Mouse (Mus musculus) brain, embryonic 18.5 days (tissue): Measurements from ENCODE around the gene Gm815.

Source experiments
- DNase-seq: peaks from one replicate; pipeline ENCODE4 v3.0.0-alpha.2; 2012; ENCODE audit warnings: low read depth, low spot score

Gm815 gene

DNA sequence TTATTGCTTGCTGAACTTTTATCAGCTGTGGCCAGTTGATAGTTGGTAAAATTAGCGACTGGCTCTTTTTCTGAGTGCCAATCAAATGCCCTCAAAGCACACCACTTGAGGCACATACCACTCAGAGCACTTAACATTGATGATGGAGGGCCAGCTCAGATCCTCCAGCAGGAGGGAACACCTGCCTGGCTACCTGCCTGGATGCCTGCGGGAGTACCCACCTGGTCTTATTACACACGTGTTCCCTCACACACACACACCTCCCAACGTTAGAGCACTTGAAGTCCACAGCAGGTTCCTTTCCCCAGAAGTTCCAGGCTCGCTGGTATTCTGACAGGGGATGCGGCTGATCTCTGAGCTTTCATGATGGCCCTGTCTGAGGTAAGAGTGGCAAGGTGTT lies at the start of gene Gm815:
Gene Gm815, plus strand, starts transcription at position 266 of the 400 bp plus-strand sequence.
- no peak for DNase-seq

GRCm38 (mm10) chr19:26837626-26838025 lies 48.1 kb upstream of the Gm815 start:
- no peak for DNase-seq

DNA sequence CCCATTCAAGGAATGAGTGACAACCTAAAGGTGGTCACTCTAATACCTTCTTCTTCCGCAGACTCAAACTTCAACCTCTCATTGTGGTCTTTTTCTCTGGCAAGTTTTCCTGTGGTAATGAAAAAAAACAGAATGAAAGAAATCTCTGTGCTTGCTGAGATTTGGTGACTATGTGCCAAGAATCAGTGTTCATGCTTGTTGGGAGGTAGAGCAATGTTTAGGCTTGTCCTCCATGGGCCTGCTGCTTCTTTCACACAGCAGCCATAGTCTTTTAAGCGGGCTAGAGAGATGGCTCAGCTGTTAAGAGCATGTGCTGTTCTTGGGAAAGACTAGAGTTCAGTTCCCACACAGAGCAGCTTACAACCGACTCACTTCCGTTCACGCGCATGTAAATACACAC lies 41.8 kb upstream of the Gm815 start:
- DNase-seq = no peak

- peak; percentile 39 for DNase-seq
Measured at GRCm38 (mm10) chr19:26844813-26845212, 40.9 kb upstream of the Gm815 start.

- DNase-seq = peak; percentile 96
Measured at GRCm38 (mm10) chr19:26845276-26846016, 40.2 kb upstream of the Gm815 start.

DNA sequence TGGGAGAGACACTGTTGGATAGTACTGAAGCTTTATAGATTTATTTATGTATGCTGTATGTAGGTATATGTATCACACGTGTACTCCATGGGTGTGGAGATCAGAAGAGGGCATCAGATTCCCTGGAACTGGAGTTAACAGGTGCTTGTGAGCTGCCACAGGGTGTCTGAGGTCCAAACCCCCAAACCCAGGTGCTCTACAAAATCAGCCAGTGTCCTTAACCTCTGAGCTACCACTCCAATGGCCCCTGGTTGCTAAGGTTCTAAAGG lies 39.7 kb upstream of the Gm815 start:
- DNase-seq = no peak

DNA sequence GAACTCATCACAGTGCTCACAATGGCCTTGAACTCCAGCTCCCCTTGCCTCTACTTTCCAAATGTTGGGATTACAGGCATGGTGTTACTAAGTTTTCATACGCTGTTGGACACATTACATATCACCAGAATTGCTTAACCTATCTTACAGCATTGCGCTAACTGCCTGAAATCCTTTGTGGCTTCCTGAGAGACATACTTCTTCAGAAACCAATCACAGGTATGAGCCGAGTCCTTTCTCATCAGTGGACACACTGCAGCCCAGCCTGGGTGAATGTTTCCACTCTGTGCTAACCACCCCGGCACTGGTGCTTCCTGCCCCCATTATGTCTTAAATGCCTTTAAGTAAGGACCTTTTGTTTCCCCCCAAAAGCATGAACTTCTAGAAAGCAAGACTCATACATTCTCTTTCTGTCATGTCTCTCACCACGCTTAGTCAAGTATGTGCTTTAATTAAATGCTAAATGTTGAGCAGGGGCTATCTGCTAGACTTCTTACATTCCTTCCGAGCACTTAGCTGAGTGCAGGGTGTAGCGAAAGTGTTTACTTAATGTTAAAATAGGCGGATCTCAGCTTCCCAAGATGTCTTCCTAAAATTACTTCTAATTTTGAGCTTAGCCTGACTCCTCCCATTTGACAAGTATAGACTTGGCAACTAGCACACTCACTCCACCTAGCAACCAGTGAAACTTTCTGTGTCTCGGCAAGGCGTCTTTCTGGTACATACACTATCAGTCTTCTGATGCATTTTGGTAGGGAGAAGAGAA lies 34.5 kb upstream of the Gm815 start:
- DNase-seq = no peak

DNA sequence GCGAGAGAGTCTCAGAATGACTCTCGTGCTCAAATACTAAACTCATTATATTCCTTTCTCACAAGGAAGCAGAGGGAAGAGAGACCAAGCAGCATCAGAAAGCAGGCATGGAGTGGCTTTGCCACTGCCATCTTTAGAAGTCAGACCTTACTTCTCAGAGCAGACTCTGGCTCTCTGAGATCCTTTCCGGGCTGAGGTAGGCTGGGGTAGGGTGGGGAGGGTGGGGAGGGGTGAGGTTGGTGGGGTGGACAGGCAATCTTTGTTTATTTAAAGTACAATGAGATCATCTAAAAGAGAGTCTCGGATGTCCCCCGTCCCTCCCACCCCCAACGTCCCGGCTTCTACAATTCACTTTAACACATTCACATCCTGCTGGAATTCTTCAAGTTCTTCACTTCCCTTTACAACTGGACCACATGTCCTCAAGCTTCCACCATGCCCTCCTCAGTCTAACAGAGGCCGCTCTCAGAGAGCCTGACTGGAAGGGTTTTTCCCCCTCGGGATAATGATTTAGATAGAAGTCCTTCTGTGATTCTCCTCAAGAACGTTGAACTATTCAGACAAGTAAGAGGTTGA lies 33.3 kb upstream of the Gm815 start:
- DNase-seq = no peak

DNA sequence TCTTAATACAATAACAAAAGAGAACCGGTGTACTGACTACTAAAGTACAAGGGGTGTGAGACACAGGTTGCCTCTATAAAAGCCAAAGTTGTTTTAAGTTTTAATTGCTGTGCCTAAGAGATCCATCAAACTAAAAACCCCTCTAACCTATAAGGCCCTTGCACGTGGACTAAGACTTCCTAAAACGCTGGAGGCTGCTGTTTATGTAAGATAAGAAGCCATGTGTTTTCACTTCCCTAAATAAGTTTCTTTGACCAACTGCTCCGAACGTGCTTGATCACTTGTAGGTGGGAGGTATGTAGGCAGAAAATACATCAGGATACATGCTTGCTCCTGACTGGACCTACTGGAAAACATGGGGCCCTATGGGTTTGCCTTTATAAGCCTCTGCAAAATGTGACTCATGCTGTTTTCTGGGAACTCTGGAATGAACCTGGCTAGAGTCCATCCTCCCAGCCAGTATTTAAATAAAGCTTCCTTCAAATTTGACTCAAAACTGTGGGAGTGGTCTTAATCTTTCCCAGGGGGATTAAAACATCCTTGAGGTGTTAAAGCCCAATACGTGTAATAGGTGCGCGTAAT lies 31.9 kb upstream of the Gm815 start:
- no peak for DNase-seq

- no peak for DNase-seq
Measured at GRCm38 (mm10) chr19:26854661-26855060, 31.0 kb upstream of the Gm815 start.

- DNase-seq = no peak
Measured at GRCm38 (mm10) chr19:26855152-26855551, 30.5 kb upstream of the Gm815 start.

GRCm38 (mm10) chr19:26858427-26859194 lies 27.1 kb upstream of the Gm815 start:
- DNase-seq = no peak

- DNase-seq = no peak
Measured at GRCm38 (mm10) chr19:26859195-26859570, 26.5 kb upstream of the Gm815 start.

- DNase-seq = no peak
Measured at GRCm38 (mm10) chr19:26863662-26864061, 22.0 kb upstream of the Gm815 start.

GRCm38 (mm10) chr19:26864975-26865690 lies 20.5 kb upstream of the Gm815 start:
- DNase-seq = no peak

GRCm38 (mm10) chr19:26865736-26866135 lies 19.9 kb upstream of the Gm815 start:
- no peak for DNase-seq

DNA sequence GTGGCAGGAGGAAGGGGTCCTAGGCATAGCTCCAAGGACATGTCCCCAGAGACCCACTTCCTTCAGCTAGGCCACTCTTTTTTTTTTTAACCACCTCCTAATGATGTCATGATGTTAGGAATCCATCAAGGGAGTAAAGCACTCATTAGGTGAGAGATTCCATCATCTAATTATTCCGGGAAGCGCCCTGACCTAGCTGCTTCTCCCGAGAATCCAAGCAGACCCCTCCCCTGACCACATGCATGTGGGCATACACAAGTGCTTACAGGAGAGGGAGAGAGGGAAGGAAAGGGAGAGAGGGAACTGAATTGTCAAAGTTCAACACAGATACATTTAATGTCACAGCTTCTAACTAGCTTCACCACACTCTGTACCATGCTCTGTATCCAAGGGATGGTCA lies 16.1 kb upstream of the Gm815 start:
- no peak for DNase-seq

- DNase-seq = no peak
Measured at GRCm38 (mm10) chr19:26870280-26870679, 15.4 kb upstream of the Gm815 start.

DNA sequence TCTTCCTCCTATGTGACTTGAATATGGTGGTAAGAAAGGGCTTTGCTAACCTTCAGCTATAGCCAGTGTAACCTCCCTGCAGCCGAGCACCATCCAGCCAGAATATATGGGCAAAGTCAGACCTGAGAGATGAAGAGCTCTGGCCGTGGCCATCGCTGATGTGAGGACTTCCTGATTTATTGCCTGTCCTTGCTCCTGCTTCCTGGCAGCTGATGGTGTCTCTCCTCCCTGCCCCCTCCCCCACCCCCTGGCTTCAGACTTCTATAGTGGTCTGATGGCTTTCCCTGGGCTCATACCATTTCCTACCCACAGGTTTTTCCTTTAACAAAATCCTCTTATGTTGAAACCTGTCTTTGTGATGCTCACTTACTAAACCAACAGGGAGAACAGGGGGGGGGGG lies 14.6 kb upstream of the Gm815 start:
- DNase-seq = no peak

DNA sequence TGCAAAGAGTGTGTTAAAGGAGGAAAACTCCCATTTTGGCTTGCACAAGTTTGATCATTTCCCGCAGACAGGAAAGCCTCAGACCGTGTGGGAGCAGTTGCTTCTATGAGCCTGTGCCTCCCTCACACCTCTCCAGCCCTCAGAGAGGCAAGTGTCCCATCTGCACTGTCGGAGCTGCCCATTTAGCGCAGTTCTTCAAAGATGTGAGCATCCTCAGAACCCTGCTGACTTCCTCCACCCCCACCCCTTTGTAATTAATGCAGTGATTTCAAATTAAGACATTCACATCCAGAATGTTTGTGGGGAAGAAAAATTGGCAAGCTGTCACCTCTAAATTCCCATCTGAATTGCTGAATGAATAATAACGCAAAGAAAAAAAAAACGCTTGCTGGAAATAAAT lies 12.8 kb upstream of the Gm815 start:
- no peak for DNase-seq

DNA sequence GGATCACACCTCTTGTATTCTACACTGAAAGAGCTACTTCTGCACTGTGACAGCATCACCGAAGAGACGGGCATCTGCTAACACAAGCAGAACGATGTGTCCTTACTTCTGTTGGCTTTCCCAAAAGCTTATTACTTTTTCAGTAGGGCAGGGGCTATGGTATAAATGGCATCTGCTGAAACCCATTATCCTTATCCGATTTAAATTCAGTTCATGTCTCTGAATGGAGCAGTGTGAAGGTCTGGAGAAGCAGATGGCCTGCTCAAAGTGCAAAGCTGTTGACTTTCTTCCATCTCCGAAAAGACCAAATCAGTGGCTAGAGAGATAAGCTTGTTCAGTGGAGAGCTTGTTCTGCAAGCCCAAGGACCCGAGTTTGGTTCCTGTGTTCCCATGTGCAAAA lies 10.1 kb upstream of the Gm815 start:
- DNase-seq = no peak
